In the genomic region with DNA sequence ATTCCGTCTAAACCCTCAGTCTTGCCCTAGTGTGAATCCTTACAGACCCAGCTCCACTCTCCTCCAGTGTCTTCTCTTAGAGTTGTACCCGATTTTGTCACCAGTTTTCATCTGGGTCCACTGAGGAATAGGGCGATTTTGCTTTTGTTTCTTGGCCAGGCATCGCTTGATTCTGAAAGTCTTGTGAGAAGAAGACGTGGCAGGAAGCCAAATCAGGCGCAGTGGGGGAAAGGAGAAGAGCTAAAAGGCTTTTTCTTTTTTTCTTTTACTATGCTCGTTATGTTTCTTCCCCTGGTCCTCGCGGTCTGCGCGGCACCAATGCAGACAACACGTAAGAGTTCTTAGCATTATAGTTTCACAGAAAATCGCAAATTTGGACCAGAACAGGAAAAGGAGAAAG, we compare ENCODE assay signal across 15 mouse cellular contexts. TPM values are rescaled to one million over a fixed set of nuclear protein-coding genes. Genes with fewer than 3 reads are reported as not detected.
DNase-seq lines count a peak whose midpoint lies in the region; ATAC-seq lines count a peak whose summit lies in the region.
"Had no signal": no experiment of that assay in that cellular context is flagged by ENCODE, and none has a peak within 500 bp of the region (broad histone marks: within the 10 kb centered on the region; RNA-seq: fewer than 3 reads in every experiment).

No protein-coding gene starts in this region.

- H3K36me3 ChIP-seq in intestine, embryonic 14.5 days (ENCODE audit: control insufficient read depth, insufficient read depth, low read length), result no peaks in the 10 kb centered on the region
- no peaks in the 10 kb centered on the region for H3K36me3 ChIP-seq in intestine, embryonic 15.5 days
- H3K36me3 ChIP-seq: embryonic facial prominence, embryonic 12.5 days had no signal

- ATAC-seq in intestine, embryonic 14.5 days (replicated peaks; ENCODE audit: low FRiP score, low TSS enrichment, low read depth), result no peak
- ATAC-seq in intestine, embryonic 15.5 days, result no peak
- ATAC-seq: CD4-positive, CD25-positive, alpha-beta regulatory T cell, adult 4 months; intestine, embryonic 16.5 days had no signal

- H3K27ac ChIP-seq in intestine, embryonic 14.5 days (ENCODE audit: low read depth), result no peak overlapping the region
- H3K27ac ChIP-seq in intestine, embryonic 15.5 days, result no peak overlapping the region
- H3K27ac ChIP-seq: embryonic facial prominence, embryonic 12.5 days; left cerebral cortex, adult 2 months had no signal

- DNase-seq in gastrocnemius, adult 18-20 months (ENCODE audit: low spot score), result peak; percentile 26
- DNase-seq in gastrocnemius, adult 8-10 months (ENCODE audit: low spot score in 2 of 2), result no peak
- peak; percentile 60 for DNase-seq in intestine, embryonic 14.5 days (ENCODE audit: low spot score)
- DNase-seq in lung, postnatal 10 days, result peak; percentile 47
- DNase-seq in lung, adult 18-20 months, result no peak
- DNase-seq in gastrocnemius, postnatal 14 days, result peak; percentile 38
- DNase-seq in thymus, postnatal 4 days, result no peak
- DNase-seq: cerebellum, adult 9-11 months had no signal

- H3K4me3 ChIP-seq in intestine, embryonic 14.5 days (ENCODE audit: low read depth, low read length), result no peak overlapping the region
- no peak overlapping the region for H3K4me3 ChIP-seq in intestine, embryonic 15.5 days (replicated peaks)
- H3K4me3 ChIP-seq: embryonic facial prominence, embryonic 12.5 days; left cerebral cortex, adult 2 months had no signal

- H3K27me3 ChIP-seq in intestine, embryonic 14.5 days (replicated peaks; ENCODE audit: control insufficient read depth, insufficient read depth, low read length), result no peaks in the 10 kb centered on the region
- no peaks in the 10 kb centered on the region for H3K27me3 ChIP-seq in intestine, embryonic 15.5 days (replicated peaks)

- no peaks in the 10 kb centered on the region for H3K4me1 ChIP-seq in intestine, embryonic 14.5 days (replicated peaks; ENCODE audit: control insufficient read depth, insufficient read depth, low read length)
- no peaks in the 10 kb centered on the region for H3K4me1 ChIP-seq in intestine, embryonic 15.5 days (replicated peaks)
- H3K4me1 ChIP-seq: embryonic facial prominence, embryonic 12.5 days had no signal

- H3K9ac ChIP-seq in intestine, embryonic 14.5 days (ENCODE audit: low read length), result no peak overlapping the region
- no peak overlapping the region for H3K9ac ChIP-seq in intestine, embryonic 15.5 days
- H3K9ac ChIP-seq: embryonic facial prominence, embryonic 12.5 days had no signal

- no peak overlapping the region for H3K4me2 ChIP-seq in intestine, embryonic 14.5 days (ENCODE audit: low read length)
- H3K4me2 ChIP-seq in intestine, embryonic 15.5 days (replicated peaks), result no peak overlapping the region
- H3K4me2 ChIP-seq: embryonic facial prominence, embryonic 12.5 days; liver, embryonic 11.5 days had no signal

- intact Hi-C loops in gastrocnemius, postnatal 14 days (cut with DNase I; ENCODE audit: low total_unique reads), result no loop called here

- 66% methylated on average over 13 of the region's 13 CpGs for WGBS in intestine, embryonic 14.5 days
- WGBS in intestine, embryonic 15.5 days, result 62% methylated on average over 13 of the region's 13 CpGs

- H3K9me3 ChIP-seq in intestine, embryonic 14.5 days (ENCODE audit: control insufficient read depth, low read length), result no peaks in the 10 kb centered on the region
- H3K9me3 ChIP-seq in intestine, embryonic 15.5 days, result no peaks in the 10 kb centered on the region
- H3K9me3 ChIP-seq: embryonic facial prominence, embryonic 12.5 days had no signal

RNA-seq across cellular contexts. Expression of gene A4galt, which starts 6.3 kb away (rescaled TPM):
- 1 to 10 TPM; 3.0 to 3.3 TPM for total RNA-seq in gastrocnemius, adult 18-20 months (2021)
- total RNA-seq in gastrocnemius, adult 8-10 months (2022), result 1 to 10 TPM; 1.0 to 2.3 (median 2.0) TPM
- polyA plus RNA-seq in intestine, embryonic 14.5 days (2014; fragmentation: Nextera tagmentation; extraction: Ambion mirVana), result 3.3 and 3.4 TPM in 2 replicates
- polyA plus RNA-seq in intestine, embryonic 15.5 days (2015; fragmentation: Nextera tagmentation; extraction: Ambion mirVana), result 3.3 and 4.2 TPM in 2 replicates
- 1 to 10 TPM; 5.7 to 7.4 TPM for total RNA-seq in gastrocnemius, postnatal 14 days (2021)
- total RNA-seq: megakaryocyte-erythroid progenitor cell, adult 5-6 weeks had no signal
- polyA plus RNA-seq: CD4-positive, CD25-positive, alpha-beta regulatory T cell, adult 4 months had no signal

Comparison
In these comparisons a context has a peak if more than half of its experiments do, and no peak if none do; other contexts are left out.
1. DNase-seq: peak in gastrocnemius, adult 18-20 months (single experiment), intestine, embryonic 14.5 days (single experiment), lung, postnatal 10 days (single experiment) and gastrocnemius, postnatal 14 days (single experiment); none in gastrocnemius, adult 8-10 months (0 of 2), lung, adult 18-20 months (0 of 2) and thymus, postnatal 4 days (single experiment).